Mouse (Mus musculus): ENCODE measurements around the gene Gm8857.
"Not testable (repeated sequence)": the region's sequence is repeated elsewhere in the genome, so short reads cannot be mapped to it uniquely, and the experiment has no call there.

Gm8857 gene

GRCm38 (mm10) chr5:10947505-10947904 lies at the start of gene Gm8857, which contains the start of gene Gm8871:
Gene Gm8857 (plus strand): TSS chr5:10947807.
Gene Gm8871 (plus strand): TSS chr5:10947805.
- DNase-seq (ENCODE audit: low read depth, low spot score): not testable (repeated sequence)

GRCm38 (mm10) chr5:10953512-10953911 lies 5.9 kb downstream of the Gm8857 start:
- DNase-seq (ENCODE audit: low read depth, low spot score): not testable (repeated sequence)

- DNase-seq (ENCODE audit: low read depth, low spot score): not testable (repeated sequence)
Observed at GRCm38 (mm10) chr5:10958057-10958456, 10.4 kb downstream of the Gm8857 start.
